Mouse (Mus musculus) cerebellum, adult (tissue): ENCODE data around the gene Cyp46a1.

Source experiments
- ATAC-seq: cut with Nextera tagmentation; 2 replicates; pipeline ENCODE4 v1.9.2; 2017; ENCODE audit warnings: mild to moderate bottlenecking, moderate library complexity, mixed read lengths; ENCODE audit not compliant: insufficient number of reproducible peaks, low FRiP score, low TSS enrichment

Gene Cyp46a1

GRCm38 (mm10) chr12:108394534-108395284 is 60.5 kb downstream of the Cyp46a1 start:
- no peak for ATAC-seq

DNA sequence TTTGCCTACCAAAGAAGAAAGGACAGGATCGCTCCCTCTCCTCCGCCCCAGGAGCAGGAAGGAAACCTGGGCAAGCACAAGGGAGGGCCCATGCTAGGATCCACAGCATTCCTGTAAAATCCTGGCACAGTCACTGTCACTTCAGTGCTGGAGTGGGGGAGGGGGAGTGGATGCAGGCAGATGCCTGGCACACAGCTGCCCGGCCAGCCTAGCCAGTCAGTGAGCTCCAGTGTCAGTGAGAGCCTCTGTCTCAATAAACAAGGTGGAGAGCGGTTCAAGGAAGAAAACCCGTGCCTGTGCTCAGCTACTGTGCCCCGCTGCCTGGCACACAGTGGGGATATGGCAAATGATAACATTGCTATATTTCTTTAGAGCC is 61.1 kb downstream of the Cyp46a1 start:
- ATAC-seq, result no peak

DNA sequence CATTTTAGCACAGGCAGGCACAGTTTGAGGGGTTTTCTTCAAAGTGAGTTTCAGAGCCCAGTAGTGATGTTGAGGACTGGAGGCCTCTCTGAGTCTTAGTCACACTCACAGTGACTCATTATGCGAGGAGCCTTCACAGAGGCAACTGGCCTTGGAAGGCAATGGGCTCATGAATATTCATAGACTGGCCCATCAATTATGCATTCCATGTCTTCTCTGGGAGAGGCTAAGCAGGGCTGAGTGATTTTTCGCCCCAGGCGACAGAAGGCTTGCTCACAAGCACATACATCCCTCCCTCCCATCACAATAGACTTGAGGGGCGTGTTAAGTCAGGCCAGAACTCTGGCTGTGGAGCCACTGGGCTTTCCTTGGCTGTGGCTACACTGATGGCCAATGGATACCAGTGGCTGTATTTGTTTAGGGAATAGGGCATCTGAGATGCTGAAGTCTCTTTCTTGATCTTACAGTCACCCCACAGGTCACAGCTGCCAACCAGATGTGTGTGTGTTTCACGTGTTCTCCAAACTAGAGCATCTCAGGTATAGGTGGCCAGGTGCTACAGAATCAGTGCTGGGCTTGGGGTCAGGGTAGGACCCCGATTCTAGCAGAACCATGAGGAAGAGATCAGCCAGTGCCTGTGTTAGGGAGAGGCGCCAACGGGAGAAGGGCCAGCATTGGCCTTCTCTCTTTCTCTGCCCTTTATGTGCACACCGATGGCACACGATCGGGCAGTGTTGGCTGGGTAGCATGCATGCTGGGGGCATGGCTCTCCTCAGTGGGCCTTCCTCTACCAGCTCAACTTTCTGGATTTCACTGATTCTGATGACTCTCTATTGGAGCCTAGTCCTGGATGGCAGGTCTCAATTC is 62.1 kb downstream of the Cyp46a1 start:
- ATAC-seq, result no peak

GRCm38 (mm10) chr12:108398681-108399080 is 64.5 kb downstream of the Cyp46a1 start:
- ATAC-seq, result no peak

DNA sequence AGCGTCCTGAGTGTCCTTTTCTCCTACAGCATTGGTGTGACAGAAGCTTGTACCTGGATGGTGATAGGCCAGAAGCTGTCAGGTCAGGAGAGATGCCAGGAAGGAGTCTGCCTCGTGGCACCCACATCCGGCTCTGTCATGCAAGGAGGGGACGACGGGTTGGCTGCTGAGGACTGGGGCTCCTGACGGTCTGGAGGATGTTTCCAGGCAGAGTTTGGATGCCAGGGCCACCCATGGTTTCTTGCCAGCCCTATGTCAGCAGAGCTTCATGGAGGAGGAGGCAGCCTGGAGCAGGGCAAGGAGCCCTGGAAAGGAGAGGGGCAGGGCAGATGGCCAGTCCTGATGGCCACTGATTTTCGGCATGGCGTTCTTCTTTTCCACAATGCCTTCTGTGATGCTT is 65.0 kb downstream of the Cyp46a1 start:
- peak; percentile 34; the same call in 1 of the 2 replicates for ATAC-seq

- ATAC-seq, result no peak
Observed at GRCm38 (mm10) chr12:108400951-108401350, 66.8 kb downstream of the Cyp46a1 start.

DNA sequence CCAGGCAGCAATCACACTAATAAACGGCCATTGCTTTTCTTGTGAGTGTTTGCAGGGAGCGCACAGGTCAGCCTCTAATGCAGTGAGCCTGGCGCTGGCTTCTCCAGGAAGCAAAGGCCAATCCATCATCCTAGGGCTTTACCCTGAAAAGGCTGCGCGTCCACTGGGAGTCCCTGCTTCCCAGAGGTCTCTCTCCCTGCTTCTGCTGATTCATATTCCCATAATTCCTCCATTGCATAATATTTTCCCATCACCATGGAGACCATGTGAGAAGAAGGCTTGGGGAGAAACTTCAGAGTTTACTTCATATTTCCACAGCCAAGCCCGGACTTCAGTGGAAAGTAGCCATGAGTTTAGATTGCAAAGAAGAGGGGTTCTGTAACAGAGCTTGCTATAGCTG is 69.8 kb downstream of the Cyp46a1 start:
- no peak for ATAC-seq

- ATAC-seq, result no peak
Observed at GRCm38 (mm10) chr12:108409100-108409499, 74.9 kb downstream of the Cyp46a1 start.

- peak; percentile 66; the same call in 1 of the 2 replicates for ATAC-seq
Observed at GRCm38 (mm10) chr12:108410416-108411208, 76.4 kb downstream of the Cyp46a1 start.
